Mouse (Mus musculus) midbrain, embryonic 15.5 days (tissue): ENCODE results near the gene Mtx1. TPM values are rescaled to one million over a fixed set of nuclear protein-coding genes. Genes with fewer than 3 reads are reported as not detected.
"Not testable (repeated sequence)": the region's sequence is repeated elsewhere in the genome, so short reads cannot be mapped to it uniquely, and the experiment has no call there.

Experiments used
- ATAC-seq: fragments of 200-750 bp; cut with Nextera tagmentation; replicated peaks from 2 replicates; pipeline ENCODE4 v1.8.0; 2017; ENCODE audit warnings: moderate TSS enrichment
- H3K27ac ChIP-seq: fragments of 300-500 bp; sonication (generic); 2 replicates; pipeline ENCODE4 v1.5.1; 2015; ENCODE audit warnings: mild to moderate bottlenecking, inconsistent platforms
- H3K27me3 ChIP-seq: fragments of 300-500 bp; sonication (generic); replicated peaks from 2 replicates; pipeline ENCODE4 v1.6.1; 2015; ENCODE audit warnings: inconsistent platforms
- H3K36me3 ChIP-seq: fragments of 300-500 bp; sonication (generic); replicated peaks from 2 replicates; pipeline ENCODE4 v1.6.1; 2015; ENCODE audit warnings: inconsistent platforms
- H3K4me1 ChIP-seq: fragments of 300-500 bp; sonication (generic); 2 replicates; pipeline ENCODE4 v1.6.1; 2015; ENCODE audit warnings: inconsistent platforms
- H3K4me2 ChIP-seq: fragments of 300-500 bp; sonication (generic); 2 replicates; pipeline ENCODE4 v1.6.1; 2015; ENCODE audit warnings: inconsistent platforms, mild to moderate bottlenecking, moderate library complexity
- H3K4me3 ChIP-seq: fragments of 300-500 bp; sonication (generic); 2 replicates; pipeline ENCODE4 v1.5.1; 2015; ENCODE audit warnings: mild to moderate bottlenecking, inconsistent platforms
- H3K9ac ChIP-seq: fragments of 300-500 bp; sonication (generic); 2 replicates; pipeline ENCODE4 v1.6.1; 2015; ENCODE audit warnings: mild to moderate bottlenecking, inconsistent platforms
- H3K9me3 ChIP-seq: fragments of 300-500 bp; sonication (generic); 2 replicates; pipeline ENCODE4 v1.6.1; 2016; ENCODE audit warnings: inconsistent platforms
- WGBS: fragments of 180-500 bp; shearing (Covaris S2); methylation state at CpG from one replicate; pipeline ENCODE4 v1.1.7; 2015; ENCODE audit warnings: mixed read lengths; 5-methylcytosine and 5-hydroxymethylcytosine counted together
- polyA plus RNA-seq: library from polyadenylated mRNA; unstranded; fragments of >200 nt; fragmentation: Nextera tagmentation; extraction: Ambion mirVana; gene quantifications from 2 replicates; pipeline ENCODE4 v1.2.1, GENCODE M21; 2015

The Mtx1 gene
- polyA plus RNA-seq, 1 experiment from 2014 or later = 159 TPM

GRCm38 (mm10) chr3:89175544-89175943 lies 51.3 kb downstream of the Mtx1 start:
- H3K4me1 ChIP-seq = peaks cover 19% of the 10 kb centered on the region
- no peaks in the 10 kb centered on the region for H3K27me3 ChIP-seq
- no peak overlapping the region for H3K4me3 ChIP-seq
- peaks cover 56% of the 10 kb centered on the region for H3K36me3 ChIP-seq
- no peak for ATAC-seq
- no peaks in the 10 kb centered on the region for H3K9me3 ChIP-seq
- no peak overlapping the region for H3K9ac ChIP-seq
- no peak overlapping the region for H3K27ac ChIP-seq
- WGBS = 93% methylated on average over 10 of the region's 10 CpGs
- no peak overlapping the region for H3K4me2 ChIP-seq

GRCm38 (mm10) chr3:89174844-89175243 lies 52.0 kb downstream of the Mtx1 start:
- Histone ChIP-seq H3K4me2 (no peak overlapping the region), H3K27ac (no peak overlapping the region), H3K9ac (no peak overlapping the region), H3K36me3 (peaks cover 57% of the 10 kb centered on the region), H3K27me3 (no peaks in the 10 kb centered on the region), H3K9me3 (no peaks in the 10 kb centered on the region), H3K4me1 (peaks cover 19% of the 10 kb centered on the region), H3K4me3 (no peak overlapping the region)
- no peak for ATAC-seq
- WGBS = 94% methylated on average over 11 of the region's 11 CpGs

GRCm38 (mm10) chr3:89166945-89167344 lies 59.9 kb downstream of the Mtx1 start:
- Histone ChIP-seq H3K9ac (no peak overlapping the region), H3K4me3 (no peak overlapping the region), H3K36me3 (peaks cover 24% of the 10 kb centered on the region; the same call in 1 of the 2 replicates), H3K4me1 (peaks cover 21% of the 10 kb centered on the region), H3K4me2 (no peak overlapping the region), H3K9me3 (no peaks in the 10 kb centered on the region), H3K27ac (no peak overlapping the region), H3K27me3 (no peaks in the 10 kb centered on the region)
- ATAC-seq = no peak
- WGBS = 93% methylated on average over 19 of the region's 19 CpGs

GRCm38 (mm10) chr3:89165268-89165870 lies 61.5 kb downstream of the Mtx1 start:
- Histone ChIP-seq H3K9ac (peak overlapping the region; percentile 59), H3K4me3 (peak overlapping the region; percentile 59), H3K4me2 (peak overlapping the region; percentile 61), H3K36me3 (peaks cover 16% of the 10 kb centered on the region; the same call in 1 of the 2 replicates), H3K4me1 (peaks cover 23% of the 10 kb centered on the region), H3K27ac (peak overlapping the region; percentile 85), H3K9me3 (no peaks in the 10 kb centered on the region), H3K27me3 (no peaks in the 10 kb centered on the region)
- no peak for ATAC-seq
- WGBS = 28% methylated on average over 12 of the region's 12 CpGs

GRCm38 (mm10) chr3:89164506-89165267 lies 62.2 kb downstream of the Mtx1 start, which contains the start of gene Clk2:
Clk2 (plus strand) TSS chr3:89164795.
- under 1% methylated on average over 63 of the region's 79 CpGs for WGBS
- ATAC-seq = peak; percentile 96
- H3K4me2 ChIP-seq = peak within 1 kb of the TSS; percentile 61
- no peaks in the 10 kb centered on the region for H3K9me3 ChIP-seq
- H3K4me1 ChIP-seq = peaks cover 24% of the 10 kb centered on the region
- H3K27ac ChIP-seq = peak within 1 kb of the TSS; percentile 85
- peak within 1 kb of the TSS; percentile 59 for H3K4me3 ChIP-seq
- no peaks in the 10 kb centered on the region for H3K27me3 ChIP-seq
- peaks cover 10% of the 10 kb centered on the region; the same call in 1 of the 2 replicates for H3K36me3 ChIP-seq
- H3K9ac ChIP-seq = peak within 1 kb of the TSS; percentile 59

- Histone ChIP-seq H3K27me3 (no peaks in the 10 kb centered on the region), H3K4me3 (peak overlapping the region; percentile 59), H3K4me2 (peak overlapping the region; percentile 61), H3K9me3 (no peaks in the 10 kb centered on the region), H3K4me1 (peaks cover 31% of the 10 kb centered on the region), H3K36me3 (peaks cover 3% of the 10 kb centered on the region; the same call in 1 of the 2 replicates), H3K27ac (peak overlapping the region; percentile 85), H3K9ac (peak overlapping the region; percentile 59)
- no peak for ATAC-seq
- 71% methylated on average over 5 of the region's 5 CpGs for WGBS
Measured at GRCm38 (mm10) chr3:89163643-89164245, 63.1 kb downstream of the Mtx1 start.

- no peak overlapping the region for H3K9ac ChIP-seq
- H3K27me3 ChIP-seq = no peaks in the 10 kb centered on the region
- ATAC-seq = no peak
- no peak overlapping the region for H3K4me3 ChIP-seq
- WGBS = 83% methylated on average over 1 of the region's 1 CpGs
- H3K4me2 ChIP-seq = no peak overlapping the region
- peaks cover 37% of the 10 kb centered on the region for H3K4me1 ChIP-seq
- no peaks in the 10 kb centered on the region for H3K9me3 ChIP-seq
- H3K27ac ChIP-seq = no peak overlapping the region
- no peaks in the 10 kb centered on the region for H3K36me3 ChIP-seq
Measured at GRCm38 (mm10) chr3:89163123-89163522, 63.8 kb downstream of the Mtx1 start.

- H3K9me3 ChIP-seq = no peaks in the 10 kb centered on the region
- H3K27me3 ChIP-seq = no peaks in the 10 kb centered on the region
- no peak overlapping the region for H3K4me3 ChIP-seq
- no peak overlapping the region for H3K27ac ChIP-seq
- no peak overlapping the region for H3K9ac ChIP-seq
- no peak for ATAC-seq
- H3K4me1 ChIP-seq = peaks cover 48% of the 10 kb centered on the region
- no peak overlapping the region for H3K4me2 ChIP-seq
- WGBS = 82% methylated on average over 4 of the region's 4 CpGs
- H3K36me3 ChIP-seq = no peaks in the 10 kb centered on the region
Measured at GRCm38 (mm10) chr3:89161786-89162185, 65.1 kb downstream of the Mtx1 start.

- H3K9me3 ChIP-seq, H3K36me3 ChIP-seq, H3K4me3 ChIP-seq, H3K4me2 ChIP-seq, H3K27me3 ChIP-seq, ATAC-seq, H3K9ac ChIP-seq, H3K27ac ChIP-seq: not testable (repeated sequence)
- H3K4me1 ChIP-seq = peaks cover 45% of the 10 kb centered on the region
Measured at GRCm38 (mm10) chr3:89161207-89161606, 65.7 kb downstream of the Mtx1 start.

- H3K9me3 ChIP-seq = no peaks in the 10 kb centered on the region
- peaks cover 34% of the 10 kb centered on the region for H3K4me1 ChIP-seq
- WGBS = 0% methylated on average over 55 of the region's 66 CpGs
- no peaks in the 10 kb centered on the region for H3K36me3 ChIP-seq
- peak within 1 kb of the TSS; percentile 88 for H3K4me3 ChIP-seq
- peak within 1 kb of the TSS; percentile 75 for H3K27ac ChIP-seq
- peak; percentile 81 for ATAC-seq
- peak within 1 kb of the TSS; percentile 76 for H3K9ac ChIP-seq
- H3K4me2 ChIP-seq = peak within 1 kb of the TSS; percentile 89
- no peaks in the 10 kb centered on the region for H3K27me3 ChIP-seq
Measured at GRCm38 (mm10) chr3:89159616-89160344, 67.1 kb downstream of the Mtx1 start, which contains the start of gene Hcn3. Hcn3 (minus strand) TSS chr3:89160196.

- H3K27ac ChIP-seq = peak overlapping the region; percentile 75
- H3K36me3 ChIP-seq = no peaks in the 10 kb centered on the region
- WGBS = under 1% methylated on average over 13 of the region's 13 CpGs
- H3K4me1 ChIP-seq = peaks cover 34% of the 10 kb centered on the region
- H3K27me3 ChIP-seq = no peaks in the 10 kb centered on the region
- peak; percentile 41; the same call in 1 of the 2 replicates for ATAC-seq
- peak overlapping the region; percentile 89 for H3K4me2 ChIP-seq
- no peaks in the 10 kb centered on the region for H3K9me3 ChIP-seq
- H3K4me3 ChIP-seq = peak overlapping the region; percentile 88
- peak overlapping the region; percentile 76 for H3K9ac ChIP-seq
Measured at GRCm38 (mm10) chr3:89159211-89159610, 67.7 kb downstream of the Mtx1 start.
